Mouse (Mus musculus) ES-E14 (cell line): ENCODE measurements at regions not wholly inside any gene's neighbourhood (a gene's known extent, or its start where the extent isn't known, plus 50 kb on each side); places are given as distances from the start of the nearest gene placed in this dataset.

Source experiments
- CHD2 ChIP-seq: IDR thresholded peaks from 2 replicates; pipeline ENCODE4 v1.6.1; 2014; ENCODE audit warnings: mild to moderate bottlenecking, low read depth, low read length, inconsistent platforms
- HCFC1 ChIP-seq: IDR thresholded peaks from 2 replicates; pipeline ENCODE4 v1.6.1; 2012; ENCODE audit warnings: low read length, inconsistent platforms, borderline replicate concordance; ENCODE audit not compliant: insufficient read depth
- MAFK ChIP-seq: IDR thresholded peaks from 2 replicates; pipeline ENCODE4 v1.6.1; 2014; ENCODE audit warnings: mild to moderate bottlenecking, low read depth, low read length, inconsistent platforms; ENCODE audit not compliant: insufficient read depth
- ZC3H11A ChIP-seq: IDR thresholded peaks from 2 replicates; pipeline ENCODE4 v1.6.1; 2012; ENCODE audit warnings: low read depth, mild to moderate bottlenecking, inconsistent platforms, low read length, borderline replicate concordance

- no peak for TF ChIP-seq CHD2
- no peak for TF ChIP-seq MAFK
- TF ChIP-seq HCFC1: no peak
- no peak for TF ChIP-seq ZC3H11A
Observed at GRCm38 (mm10) chr3:54541389-54541788, 151.2 kb upstream of the Supt20 start.
